Mouse (Mus musculus) layer of hippocampus, adult 2 months (tissue): ENCODE data around the gene Pde1a. TPM values are rescaled to one million over a fixed set of nuclear protein-coding genes. Genes with fewer than 3 reads are reported as not detected.
A peak's percentile ranks its signal among the peaks of the same experiment; 100 is the strongest.

ENCODE experiments used
- DNase-seq, 2 experiments: peaks; one replicate each; pipeline ENCODE4 v3.0.0; 2022; ENCODE audit warnings: low spot score in 2 of 2
- H3K27ac ChIP-seq: fragments of 200-600 bp; 2 replicates; pipeline ENCODE4 v1.8.1; 2022
- H3K4me3 ChIP-seq: fragments of 200-600 bp; 2 replicates; pipeline ENCODE4 v1.8.1; 2022; ENCODE audit warnings: mild to moderate bottlenecking
- CTCF ChIP-seq: fragments of 200-600 bp; conservative IDR thresholded peaks from 2 replicates; pipeline ENCODE4 v1.8.1; 2022; ENCODE audit warnings: antibody characterized with exemption, mild to moderate bottlenecking, moderate library complexity
- total RNA-seq, 2 experiments: library from RNA; stranded (reverse); gene quantifications; 2 replicates each; pipeline ENCODE4 v1.2.3; 2021

Gene Pde1a
- total RNA-seq, 2 experiments from 2014 or later, result 144 to 153 TPM

DNA sequence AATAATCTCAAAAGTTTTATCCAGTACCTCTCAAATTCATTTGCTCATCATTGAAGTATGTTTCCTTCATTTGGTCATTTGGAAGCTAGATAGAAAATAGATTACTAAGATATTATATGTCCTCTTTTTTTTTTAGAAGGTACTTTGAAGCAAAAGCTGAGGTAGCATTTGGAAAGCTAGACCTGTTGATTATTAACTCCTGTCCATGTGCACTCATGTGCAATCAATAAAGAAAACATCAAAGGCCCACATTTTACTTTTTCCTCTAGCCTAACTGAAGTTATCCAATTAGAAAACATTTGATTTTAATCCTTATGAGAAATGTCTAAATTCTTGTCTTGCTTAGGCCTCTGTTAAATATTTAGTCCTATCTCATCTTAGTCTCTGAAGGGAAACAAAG lies 153.3 kb downstream of the Pde1a start:
- H3K4me3 ChIP-seq, result no peak overlapping the region
- no peak for TF ChIP-seq CTCF
- no peak overlapping the region for H3K27ac ChIP-seq
- DNase-seq, result no peak

DNA sequence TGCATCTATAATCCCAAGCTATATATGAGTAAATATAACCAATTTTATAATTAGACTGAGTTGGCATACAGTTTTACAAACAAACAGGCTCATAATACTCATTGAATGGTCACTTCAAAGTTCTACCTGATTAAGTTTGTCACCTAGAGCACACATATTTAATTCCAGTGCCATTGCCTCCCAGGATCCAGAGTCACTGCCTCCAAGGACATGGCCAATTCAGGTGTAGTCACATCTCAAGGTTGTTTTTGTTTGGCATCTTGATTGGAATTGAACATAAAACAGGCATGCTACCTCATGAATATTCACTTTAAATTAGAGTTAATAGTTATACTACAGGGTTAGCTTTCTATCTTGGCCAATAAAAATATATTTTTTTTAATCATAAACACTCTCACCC lies 157.0 kb downstream of the Pde1a start:
- no peak for DNase-seq

DNA sequence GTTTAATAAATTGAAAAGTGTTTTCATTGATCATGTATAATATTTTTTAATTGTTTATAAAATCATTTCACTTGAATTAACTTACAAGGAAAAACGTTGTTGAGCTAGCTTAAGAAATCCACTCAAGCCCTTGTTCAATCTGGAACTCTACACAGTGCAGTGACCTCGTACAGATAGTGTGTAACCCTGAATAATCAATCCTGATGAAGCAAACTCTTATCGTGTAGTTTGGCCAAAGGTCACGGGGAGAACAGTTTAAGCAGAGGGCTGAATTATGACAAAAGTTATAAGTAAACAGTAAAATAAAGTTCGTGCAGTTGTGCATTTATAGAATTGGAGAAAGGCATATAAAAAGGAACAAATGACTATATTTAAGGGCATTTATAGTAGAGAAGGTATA lies 159.7 kb downstream of the Pde1a start:
- Histone ChIP-seq H3K27ac (no peak overlapping the region), H3K4me3 (no peak overlapping the region)
- TF ChIP-seq CTCF, result no peak
- no peak for DNase-seq

More for the DNA sequence above, 157.0 kb downstream of the Pde1a start:
- Histone ChIP-seq H3K4me3 (no peak overlapping the region), H3K27ac (no peak overlapping the region)
- no peak for TF ChIP-seq CTCF

DNA sequence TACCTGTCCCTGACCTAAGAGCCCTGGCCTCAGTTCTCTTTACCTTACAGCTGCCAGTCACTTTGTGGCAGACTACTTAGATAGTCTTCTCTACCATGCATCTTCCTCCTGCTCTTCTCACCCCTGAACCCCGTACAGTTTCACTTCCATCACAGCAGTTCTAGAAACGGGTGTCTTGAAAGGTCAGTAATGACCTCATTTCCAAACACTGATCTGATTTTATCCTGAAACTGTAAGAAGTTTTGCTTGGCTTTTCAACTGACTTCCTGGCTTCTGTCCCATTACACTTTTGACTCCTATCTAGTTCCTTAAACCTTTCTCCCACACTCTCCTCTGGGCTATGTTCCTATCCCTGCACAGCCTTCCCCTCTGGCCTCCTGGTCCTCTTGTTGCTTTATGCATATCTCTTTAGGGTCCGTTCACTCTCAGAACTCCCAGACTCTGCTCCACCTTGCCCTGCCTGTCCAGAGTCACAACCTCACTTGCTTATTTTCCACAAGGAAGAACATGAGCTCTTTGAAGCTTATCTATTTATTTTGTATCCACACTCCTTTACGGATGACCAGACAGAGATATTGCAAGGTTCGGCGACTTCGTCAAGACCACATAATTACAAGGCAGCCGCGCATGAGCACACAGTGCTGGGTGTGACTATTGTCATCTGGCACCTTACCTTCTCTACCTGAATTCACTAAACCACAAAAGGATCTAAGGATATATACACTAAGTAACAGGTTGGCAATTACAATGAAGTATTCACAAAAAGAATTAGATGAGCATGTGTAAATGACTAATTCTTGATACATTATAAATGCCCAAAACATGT lies 162.4 kb downstream of the Pde1a start:
- Histone ChIP-seq H3K4me3 (no peak overlapping the region), H3K27ac (no peak overlapping the region)
- TF ChIP-seq CTCF, result no peak
- DNase-seq, result no peak

DNA sequence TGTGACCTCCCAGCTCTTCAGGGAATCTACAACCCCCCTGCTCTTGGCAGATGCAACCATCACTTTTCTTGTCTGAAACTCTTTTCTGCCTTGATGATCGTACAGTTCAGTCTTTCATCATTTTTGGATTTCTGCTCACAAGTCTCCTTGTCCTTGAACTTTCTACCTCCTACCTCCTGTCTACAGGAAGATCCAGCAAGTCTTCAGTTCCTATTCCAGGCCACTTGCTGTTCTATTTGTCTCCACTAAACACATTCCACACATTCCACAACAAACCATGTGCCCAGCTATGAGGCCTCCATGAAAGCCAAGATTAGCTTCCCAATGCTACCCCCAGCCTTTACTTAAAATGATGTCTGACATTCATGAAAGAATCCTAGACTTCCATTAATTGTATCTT lies 163.2 kb downstream of the Pde1a start:
- DNase-seq, result no peak

DNA sequence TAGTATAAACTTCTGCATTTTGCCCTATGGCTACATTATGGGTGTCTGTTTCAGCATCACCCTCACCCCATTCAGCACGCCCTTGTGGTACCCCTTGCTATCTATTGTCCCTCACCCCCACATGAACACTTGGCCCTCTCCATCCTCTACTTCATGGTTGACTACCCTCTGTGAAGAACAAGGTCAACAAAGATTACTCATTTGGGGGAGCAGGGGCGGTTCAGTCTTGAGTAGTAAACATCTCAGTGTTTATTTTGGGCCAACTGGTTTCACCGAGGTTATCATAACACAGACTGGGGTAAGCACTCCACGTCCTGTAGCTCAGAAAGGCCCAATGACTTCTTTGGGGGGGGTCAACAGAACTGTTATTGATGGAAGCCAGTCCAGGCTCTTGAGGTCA lies 164.3 kb downstream of the Pde1a start:
- no peak for DNase-seq
- Histone ChIP-seq H3K27ac (no peak overlapping the region), H3K4me3 (no peak overlapping the region)
- TF ChIP-seq CTCF, result no peak

More for the DNA sequence above, 163.2 kb downstream of the Pde1a start:
- H3K4me3 ChIP-seq, result no peak overlapping the region
- H3K27ac ChIP-seq, result no peak overlapping the region
- TF ChIP-seq CTCF, result no peak

DNA sequence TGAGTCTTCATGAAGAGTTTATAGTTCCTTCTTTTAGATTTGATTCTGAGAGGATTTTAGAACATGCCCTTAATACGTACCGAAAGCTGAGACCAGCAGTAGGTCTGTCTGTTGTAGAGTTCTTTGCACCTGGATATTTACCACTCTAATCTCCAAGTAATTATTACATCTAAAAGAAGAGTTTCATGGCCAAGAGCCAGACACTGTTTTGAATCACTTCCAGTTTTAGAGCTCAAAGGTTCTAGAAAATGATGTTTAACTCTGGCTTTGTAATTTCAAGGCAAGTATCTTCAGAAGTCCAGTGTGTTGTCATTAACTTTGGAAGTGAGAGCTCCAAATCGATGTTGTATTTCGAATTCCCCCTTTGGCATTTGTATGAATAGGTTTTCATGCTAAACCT lies 167.8 kb downstream of the Pde1a start:
- H3K4me3 ChIP-seq, result no peak overlapping the region
- DNase-seq, result no peak
- TF ChIP-seq CTCF, result no peak
- H3K27ac ChIP-seq, result no peak overlapping the region

DNA sequence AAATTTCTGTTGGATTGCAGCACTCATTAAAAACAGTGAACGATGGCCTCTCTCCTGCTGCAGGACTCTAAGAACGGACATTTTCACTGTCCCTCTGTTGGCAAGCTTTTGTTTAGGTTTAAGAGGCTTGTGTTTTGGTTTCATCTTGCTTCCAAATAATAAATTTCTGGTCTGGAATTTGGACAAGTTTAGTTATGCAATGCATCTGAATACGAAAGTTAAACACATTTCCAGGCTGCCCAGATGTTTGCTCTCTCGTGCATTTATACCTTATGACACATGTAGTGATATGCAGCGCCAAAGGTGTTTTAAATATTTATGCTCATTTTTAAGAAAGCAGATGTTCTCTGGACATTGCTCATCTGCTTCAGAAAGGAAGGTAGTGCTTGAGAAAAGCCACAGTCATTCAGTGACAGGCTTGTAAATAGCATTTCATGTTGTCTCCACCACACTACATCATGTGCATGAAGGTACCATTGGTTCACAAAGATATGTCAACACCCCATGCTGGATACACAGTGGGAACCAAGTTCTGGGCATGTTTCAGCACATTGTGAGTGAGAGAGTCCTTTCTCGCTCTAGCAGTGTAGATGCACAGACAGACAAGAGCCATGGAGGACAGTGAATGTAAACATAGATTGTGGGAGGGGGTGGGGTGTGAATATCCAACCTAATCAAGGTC lies 171.5 kb downstream of the Pde1a start:
- Histone ChIP-seq H3K27ac (no peak overlapping the region), H3K4me3 (no peak overlapping the region)
- TF ChIP-seq CTCF, result no peak
- no peak for DNase-seq

DNA sequence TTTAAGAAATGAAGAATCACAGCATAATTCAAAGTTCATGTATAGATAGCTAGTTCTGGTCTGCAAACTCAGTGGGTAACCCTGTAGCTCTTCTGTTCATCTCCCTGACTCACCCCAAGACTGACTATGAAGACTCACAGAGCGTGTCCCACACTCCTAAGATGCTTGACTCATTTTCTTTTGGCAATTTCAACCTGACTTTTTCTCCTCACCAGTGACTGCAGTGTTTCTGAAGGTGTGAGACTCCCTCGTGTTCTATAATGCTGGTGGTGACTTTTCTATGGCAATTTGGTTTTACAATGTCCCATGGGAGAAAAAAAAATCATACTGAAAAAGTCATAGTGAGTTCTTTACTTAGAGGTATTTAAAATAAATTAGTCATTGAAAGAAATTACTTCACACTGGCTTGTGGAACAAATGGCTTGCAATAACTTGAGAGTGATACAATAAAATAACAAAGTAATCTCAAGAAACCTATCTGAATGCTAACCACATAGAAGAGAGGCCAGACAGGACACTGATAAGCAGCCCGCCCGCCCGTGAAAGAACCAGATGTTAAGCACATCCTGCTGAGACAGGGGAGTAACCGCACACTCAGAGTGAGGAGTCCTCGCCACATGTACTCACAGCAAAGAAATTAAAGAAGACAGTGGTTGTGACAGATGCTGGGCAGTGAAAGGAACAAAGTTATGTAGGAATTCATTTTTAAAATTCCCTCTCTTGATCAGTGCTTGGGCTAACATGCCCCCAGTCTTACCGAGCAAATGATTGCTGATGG lies 183.2 kb downstream of the Pde1a start:
- no peak for TF ChIP-seq CTCF
- no peak overlapping the region for H3K4me3 ChIP-seq
- no peak for DNase-seq
- no peak overlapping the region for H3K27ac ChIP-seq

DNA sequence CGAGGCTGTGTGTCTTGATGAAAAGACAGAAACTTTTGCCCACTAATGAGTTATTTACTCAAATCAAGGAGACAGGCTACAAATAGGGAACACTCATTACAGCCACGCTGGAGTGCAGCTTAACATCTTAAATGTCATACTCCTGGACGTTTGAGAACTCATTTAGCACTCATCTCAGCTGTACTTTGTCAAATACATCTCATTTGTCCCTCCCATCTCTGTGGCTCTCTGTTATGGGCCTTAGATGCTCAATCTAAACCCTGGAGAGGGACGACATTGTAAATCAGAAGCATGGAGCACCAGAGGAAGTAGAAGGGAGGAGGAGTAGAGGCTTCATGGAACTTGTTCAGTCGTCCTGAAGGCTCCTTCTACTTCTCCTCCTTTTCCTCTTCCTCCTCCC lies 194.6 kb downstream of the Pde1a start:
- no peak overlapping the region for H3K27ac ChIP-seq
- DNase-seq, result no peak
- H3K4me3 ChIP-seq, result no peak overlapping the region
- TF ChIP-seq CTCF, result no peak

DNA sequence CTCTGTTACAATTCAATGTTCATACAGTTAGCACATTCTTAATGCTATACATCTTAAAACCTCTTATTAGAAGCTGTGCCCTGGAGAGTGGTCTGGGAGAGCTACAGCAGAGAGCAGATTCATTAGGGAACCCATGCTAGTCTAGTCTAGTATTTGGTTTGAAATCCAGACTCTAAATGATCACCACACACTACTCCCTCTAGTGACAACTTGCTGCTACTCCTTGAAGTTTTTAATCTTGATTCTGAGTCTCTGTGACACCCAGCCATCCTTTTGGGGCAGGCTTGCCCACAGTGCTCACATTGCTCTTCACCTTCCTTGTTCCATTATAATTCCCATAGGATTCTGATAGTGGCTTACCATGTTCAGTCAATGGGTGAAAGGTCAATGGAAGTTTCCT lies 206.9 kb downstream of the Pde1a start:
- H3K27ac ChIP-seq, result no peak overlapping the region
- H3K4me3 ChIP-seq, result no peak overlapping the region
- no peak for DNase-seq
- TF ChIP-seq CTCF, result peak; percentile 63

DNA sequence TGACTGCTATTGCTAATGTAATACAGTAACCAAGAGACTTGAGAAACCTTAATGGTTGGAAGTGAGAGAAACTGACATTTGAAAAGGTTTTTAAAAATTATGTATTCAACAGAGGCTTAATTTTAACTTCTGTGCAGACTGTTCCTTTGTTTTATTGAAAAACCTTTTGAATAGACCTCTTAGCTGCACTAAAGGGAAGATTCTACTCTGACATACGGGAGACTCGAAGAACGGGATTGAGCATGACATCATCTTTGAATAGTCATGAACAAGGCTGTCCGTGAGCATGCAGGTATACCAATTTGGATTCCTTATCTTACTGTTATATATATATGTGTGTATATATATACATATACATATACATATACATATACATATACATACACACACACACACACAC lies 207.9 kb downstream of the Pde1a start:
- Histone ChIP-seq H3K27ac (no peak overlapping the region), H3K4me3 (no peak overlapping the region)
- DNase-seq, result no peak
- no peak for TF ChIP-seq CTCF

DNA sequence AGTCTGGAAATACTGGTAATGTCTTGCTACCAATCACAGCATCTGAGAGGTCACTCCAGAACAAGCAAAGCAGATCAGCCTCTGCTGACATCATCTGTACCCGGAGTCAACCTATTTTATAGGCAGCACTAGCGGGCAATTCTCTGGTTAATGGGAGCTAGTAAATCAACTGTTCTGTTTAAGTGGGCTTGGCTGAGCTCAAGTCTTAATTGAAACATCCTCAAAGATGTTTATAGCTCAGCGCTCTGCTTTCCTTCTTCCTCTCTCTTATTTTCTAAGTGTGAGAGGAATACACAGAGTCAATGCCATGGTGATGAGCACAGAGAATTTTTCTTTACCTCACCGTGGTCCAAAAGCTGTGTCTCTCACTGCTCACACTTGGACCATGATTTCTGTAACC lies 208.8 kb downstream of the Pde1a start:
- DNase-seq, result no peak
- Histone ChIP-seq H3K27ac (no peak overlapping the region), H3K4me3 (no peak overlapping the region)
- TF ChIP-seq CTCF, result no peak
